Mouse (Mus musculus) liver, embryonic 15.5 days (tissue): ENCODE measurements at regions not wholly inside any gene's neighbourhood (a gene's known extent, or its start where the extent isn't known, plus 50 kb on each side); places are given as distances from the start of the nearest gene placed in this dataset.

Experiments used
- ATAC-seq: fragments of 200-750 bp; cut with Nextera tagmentation; 2 replicates; pipeline ENCODE4 v1.8.0; 2017; ENCODE audit warnings: moderate number of reproducible peaks, mild to moderate bottlenecking, moderate library complexity; ENCODE audit not compliant: insufficient read depth
- H3K27ac ChIP-seq: fragments of 300-500 bp; sonication (generic); replicated peaks from 2 replicates; pipeline ENCODE4 v1.5.1; 2015; ENCODE audit warnings: mild to moderate bottlenecking, inconsistent platforms
- H3K27me3 ChIP-seq: fragments of 300-500 bp; sonication (generic); 2 replicates; pipeline ENCODE4 v1.6.1; 2015; ENCODE audit warnings: mild to moderate bottlenecking, inconsistent platforms
- H3K36me3 ChIP-seq: fragments of 300-500 bp; sonication (generic); replicated peaks from 2 replicates; pipeline ENCODE4 v1.6.1; 2015; ENCODE audit warnings: moderate library complexity, mild to moderate bottlenecking, inconsistent platforms
- H3K4me1 ChIP-seq: fragments of 300-500 bp; sonication (generic); replicated peaks from 2 replicates; pipeline ENCODE4 v1.6.1; 2015; ENCODE audit warnings: inconsistent platforms
- H3K4me2 ChIP-seq: fragments of 300-500 bp; sonication (generic); 2 replicates; pipeline ENCODE4 v1.6.1; 2015; ENCODE audit warnings: moderate library complexity, mild to moderate bottlenecking, inconsistent platforms
- H3K4me3 ChIP-seq: fragments of 300-500 bp; sonication (generic); replicated peaks from 2 replicates; pipeline ENCODE4 v1.5.1; 2015; ENCODE audit warnings: mild to moderate bottlenecking, inconsistent platforms
- H3K9ac ChIP-seq: fragments of 300-500 bp; sonication (generic); 2 replicates; pipeline ENCODE4 v1.6.1; 2015; ENCODE audit warnings: moderate library complexity, mild to moderate bottlenecking, inconsistent platforms
- H3K9me3 ChIP-seq: fragments of 300-500 bp; sonication (generic); replicated peaks from 2 replicates; pipeline ENCODE4 v1.6.1; 2016; ENCODE audit warnings: inconsistent platforms
- WGBS: fragments of 180-500 bp; shearing (Covaris S2); methylation state at CpG from one replicate; pipeline ENCODE4 v1.1.7; 2015; ENCODE audit warnings: mixed read lengths; ENCODE audit not compliant: insufficient replicate concordance; 5-methylcytosine and 5-hydroxymethylcytosine counted together

DNA sequence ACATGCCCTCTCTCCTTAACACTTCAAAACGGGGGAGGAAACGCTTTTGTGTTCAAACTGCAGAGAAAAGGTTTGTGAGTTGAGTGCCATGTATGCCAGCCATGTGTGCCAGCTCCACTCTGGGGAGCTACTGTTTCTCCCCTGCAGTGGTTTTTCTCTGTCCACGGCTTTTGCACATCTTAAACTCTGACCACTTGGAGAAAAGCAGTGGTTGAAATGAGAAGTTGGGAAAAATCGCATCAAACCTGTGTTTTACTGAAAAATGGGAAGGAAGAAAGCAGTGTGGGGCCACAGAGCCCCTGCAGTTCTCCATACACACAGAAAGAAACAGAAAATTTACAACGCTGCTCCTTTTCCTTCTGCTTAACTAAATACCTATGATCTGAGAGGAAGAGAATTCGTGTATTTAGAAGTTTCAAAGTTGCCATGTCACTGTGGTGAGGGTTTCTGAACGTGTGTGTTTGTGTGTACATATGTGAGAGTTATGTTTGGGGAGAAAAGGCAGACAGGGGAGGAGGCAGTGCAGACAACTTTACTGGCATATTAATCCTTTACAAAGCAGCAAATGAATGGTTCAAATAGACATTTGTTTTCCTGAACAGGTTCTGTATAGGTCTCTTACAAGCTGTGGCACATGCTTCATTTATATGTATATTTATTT lies 160.1 kb upstream of the Tmem161b start:
- Histone ChIP-seq H3K36me3 (no peaks in the 10 kb centered on the region), H3K4me3 (no peak overlapping the region), H3K27ac (no peak overlapping the region), H3K4me2 (no peak overlapping the region), H3K27me3 (no peaks in the 10 kb centered on the region; the same call in 1 of the 2 replicates), H3K9me3 (no peaks in the 10 kb centered on the region), H3K4me1 (no peaks in the 10 kb centered on the region), H3K9ac (no peak overlapping the region)
- no peak for ATAC-seq
- WGBS, result 13% methylated on average over 7 of the region's 7 CpGs

DNA sequence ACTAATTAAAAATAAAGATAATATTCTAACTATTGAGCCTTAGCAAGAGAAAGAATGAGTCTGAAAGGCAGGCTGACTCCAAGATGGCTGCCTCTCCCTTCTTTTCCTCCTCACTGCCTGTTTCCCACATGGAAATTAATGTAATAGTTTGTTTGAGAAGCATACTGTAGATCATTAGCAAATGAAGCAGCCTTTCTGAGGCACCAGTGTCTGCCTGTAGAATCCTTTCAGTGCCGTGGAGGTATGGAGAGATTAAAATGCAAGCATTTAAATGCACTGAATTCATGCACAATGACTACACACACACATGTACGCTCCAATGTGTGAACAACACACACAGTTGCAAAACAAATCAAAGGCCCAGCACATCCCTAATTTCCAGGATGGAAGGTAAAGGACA lies 159.5 kb upstream of the Tmem161b start:
- no peaks in the 10 kb centered on the region; the same call in 1 of the 2 replicates for H3K27me3 ChIP-seq
- ATAC-seq, result no peak
- no peak overlapping the region for H3K4me3 ChIP-seq
- no peaks in the 10 kb centered on the region for H3K4me1 ChIP-seq
- H3K9me3 ChIP-seq, result no peaks in the 10 kb centered on the region
- no peak overlapping the region for H3K4me2 ChIP-seq
- H3K9ac ChIP-seq, result no peak overlapping the region
- no peaks in the 10 kb centered on the region for H3K36me3 ChIP-seq
- 49% methylated on average over 2 of the region's 2 CpGs for WGBS
- no peak overlapping the region for H3K27ac ChIP-seq

- Histone ChIP-seq H3K9me3 (no peaks in the 10 kb centered on the region), H3K4me3 (no peak overlapping the region), H3K36me3 (no peaks in the 10 kb centered on the region), H3K9ac (no peak overlapping the region), H3K27me3 (no peaks in the 10 kb centered on the region; the same call in 1 of the 2 replicates), H3K27ac (no peak overlapping the region), H3K4me2 (no peak overlapping the region), H3K4me1 (no peaks in the 10 kb centered on the region)
- 41% methylated on average over 2 of the region's 2 CpGs for WGBS
- no peak for ATAC-seq
Observed at GRCm38 (mm10) chr13:84063406-84063805, 158.7 kb upstream of the Tmem161b start.

GRCm38 (mm10) chr13:84064291-84064940 lies 157.7 kb upstream of the Tmem161b start:
- H3K27me3 ChIP-seq, result no peaks in the 10 kb centered on the region
- no peak overlapping the region for H3K9ac ChIP-seq
- no peak overlapping the region for H3K4me2 ChIP-seq
- no peaks in the 10 kb centered on the region for H3K4me1 ChIP-seq
- no peaks in the 10 kb centered on the region for H3K36me3 ChIP-seq
- ATAC-seq, result no peak
- H3K9me3 ChIP-seq, result no peaks in the 10 kb centered on the region
- H3K4me3 ChIP-seq, result no peak overlapping the region
- no peak overlapping the region for H3K27ac ChIP-seq
- WGBS, result 38% methylated on average over 5 of the region's 5 CpGs

DNA sequence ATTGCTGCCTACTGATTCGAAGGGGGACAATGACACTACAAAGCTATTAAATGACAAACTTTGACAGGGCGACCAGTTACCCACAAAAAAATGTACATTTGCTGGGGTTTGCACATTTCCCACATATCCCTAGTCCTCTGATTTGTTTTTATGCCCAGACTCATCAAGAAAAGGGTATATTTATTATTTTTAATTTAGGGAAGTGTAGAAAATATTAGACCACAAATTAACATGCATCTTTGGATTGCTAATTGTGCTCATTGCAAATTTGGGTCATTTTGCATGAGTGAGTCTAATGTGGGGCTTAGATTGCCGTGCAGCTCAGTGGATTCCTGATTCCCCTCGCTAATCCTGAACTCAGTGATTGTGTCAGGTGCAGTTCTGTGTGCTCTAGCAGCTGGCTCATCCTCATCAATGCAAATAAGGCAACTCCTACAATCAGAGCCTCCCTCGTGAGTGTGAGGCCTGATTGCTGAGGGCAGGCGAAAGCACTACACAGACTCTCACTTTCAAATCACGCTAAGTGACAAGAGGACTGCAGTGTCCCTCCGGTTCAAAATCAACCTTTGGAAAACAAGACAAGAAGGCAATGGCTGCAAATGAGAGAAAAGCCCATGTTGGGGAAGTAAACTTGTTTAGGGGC lies 156.7 kb upstream of the Tmem161b start:
- no peak overlapping the region for H3K9ac ChIP-seq
- H3K4me3 ChIP-seq, result no peak overlapping the region
- H3K9me3 ChIP-seq, result no peaks in the 10 kb centered on the region
- H3K27ac ChIP-seq, result no peak overlapping the region
- H3K4me2 ChIP-seq, result no peak overlapping the region
- H3K27me3 ChIP-seq, result no peaks in the 10 kb centered on the region
- no peak for ATAC-seq
- no peaks in the 10 kb centered on the region for H3K36me3 ChIP-seq
- no peaks in the 10 kb centered on the region for H3K4me1 ChIP-seq
- WGBS, result 45% methylated on average over 8 of the region's 8 CpGs

DNA sequence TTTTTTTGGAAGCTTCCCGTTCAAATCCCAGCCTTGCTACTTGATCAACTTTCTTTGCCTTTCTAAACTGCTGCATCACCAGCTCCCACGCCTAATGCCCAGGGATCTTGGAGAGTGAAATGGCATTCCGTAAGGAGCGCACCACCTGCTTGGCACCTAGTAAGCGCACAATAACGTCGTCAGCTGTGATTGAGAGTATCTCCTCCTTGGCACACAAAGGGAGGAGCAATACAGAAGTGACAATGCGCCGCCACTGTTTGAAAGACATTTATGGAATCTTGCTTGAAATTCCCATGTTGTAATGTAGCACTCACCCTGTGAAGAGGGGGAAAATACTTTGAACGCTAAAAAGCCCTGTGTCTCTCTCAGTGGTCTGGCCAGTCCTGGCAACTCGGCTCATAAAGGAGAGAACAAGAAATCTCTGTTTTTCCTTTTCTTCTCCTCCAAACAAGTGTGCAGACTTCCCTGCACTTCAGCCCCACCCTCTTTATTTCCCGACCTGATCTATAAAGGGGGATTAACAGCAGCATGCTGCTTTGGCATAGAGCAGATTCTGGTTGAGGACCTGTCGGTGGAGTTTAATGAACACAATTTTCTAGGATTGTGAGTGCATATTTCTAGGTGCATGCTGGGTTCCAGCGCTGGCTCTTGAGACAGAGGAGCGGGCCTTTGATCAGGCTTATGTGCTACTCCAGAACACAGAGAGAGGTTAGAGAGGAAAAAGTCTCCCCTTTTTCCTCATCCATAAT lies 155.7 kb upstream of the Tmem161b start:
- Histone ChIP-seq H3K9ac (no peak overlapping the region), H3K9me3 (no peaks in the 10 kb centered on the region), H3K4me2 (no peak overlapping the region), H3K4me1 (no peaks in the 10 kb centered on the region), H3K27me3 (no peaks in the 10 kb centered on the region), H3K36me3 (no peaks in the 10 kb centered on the region), H3K4me3 (no peak overlapping the region), H3K27ac (no peak overlapping the region)
- ATAC-seq, result no peak
- WGBS, result 54% methylated on average over 15 of the region's 15 CpGs

GRCm38 (mm10) chr13:84066960-84067665 lies 155.0 kb upstream of the Tmem161b start:
- H3K4me1 ChIP-seq, result no peaks in the 10 kb centered on the region
- 42% methylated on average over 4 of the region's 4 CpGs for WGBS
- no peak overlapping the region for H3K4me2 ChIP-seq
- H3K9me3 ChIP-seq, result no peaks in the 10 kb centered on the region
- no peaks in the 10 kb centered on the region for H3K36me3 ChIP-seq
- no peak overlapping the region for H3K27ac ChIP-seq
- H3K9ac ChIP-seq, result no peak overlapping the region
- no peak overlapping the region for H3K4me3 ChIP-seq
- no peak for ATAC-seq
- no peaks in the 10 kb centered on the region for H3K27me3 ChIP-seq

GRCm38 (mm10) chr13:84068365-84068764 lies 153.7 kb upstream of the Tmem161b start:
- 46% methylated on average over 1 of the region's 1 CpGs for WGBS
- no peak for ATAC-seq

More at GRCm38 (mm10) chr13:84068365-84068764, 153.7 kb upstream of the Tmem161b start:
- Histone ChIP-seq H3K9ac (no peak overlapping the region), H3K9me3 (no peaks in the 10 kb centered on the region), H3K4me3 (no peak overlapping the region), H3K4me2 (no peak overlapping the region), H3K27ac (no peak overlapping the region), H3K36me3 (no peaks in the 10 kb centered on the region), H3K4me1 (no peaks in the 10 kb centered on the region), H3K27me3 (no peaks in the 10 kb centered on the region)
